Mouse (Mus musculus) limb, embryonic 11.5 days (tissue): ENCODE results near the gene Cdk2ap2. TPM values are rescaled to one million over a fixed set of nuclear protein-coding genes. Genes with fewer than 3 reads are reported as not detected.
A peak's percentile ranks its signal among the peaks of the same experiment; 100 is the strongest.

Experiments used
- ATAC-seq: fragments of 200-750 bp; cut with Nextera tagmentation; 2 replicates; pipeline ENCODE4 v1.8.0; 2017; ENCODE audit warnings: low read depth; ENCODE audit not compliant: insufficient number of reproducible peaks, low FRiP score, low TSS enrichment
- DNase-seq: peaks from one replicate; pipeline ENCODE4 v3.0.0-alpha.2; 2015; ENCODE audit warnings: low spot score
- H3K27ac ChIP-seq: fragments of 300-500 bp; sonication (generic); replicated peaks from 2 replicates; pipeline ENCODE4 v1.5.1; 2014; ENCODE audit warnings: low read depth, mild to moderate bottlenecking, low read length
- H3K27me3 ChIP-seq: fragments of 300-500 bp; sonication (generic); 2 replicates; pipeline ENCODE4 v1.6.1; 2014; ENCODE audit warnings: mild to moderate bottlenecking, low read length, mixed read lengths; ENCODE audit not compliant: control insufficient read depth, insufficient read depth
- H3K36me3 ChIP-seq: fragments of 300-500 bp; sonication (generic); 2 replicates; pipeline ENCODE4 v1.6.1; 2014; ENCODE audit warnings: mild to moderate bottlenecking, low read length, moderate library complexity, mixed read lengths; ENCODE audit not compliant: control insufficient read depth, insufficient read depth
- H3K4me1 ChIP-seq: fragments of 300-500 bp; sonication (generic); 2 replicates; pipeline ENCODE4 v1.6.1; 2014; ENCODE audit warnings: low read length, mixed read lengths; ENCODE audit not compliant: control insufficient read depth, insufficient read depth
- H3K4me2 ChIP-seq: fragments of 300-500 bp; sonication (generic); 2 replicates; pipeline ENCODE4 v1.6.1; 2014; ENCODE audit warnings: low read depth, mild to moderate bottlenecking, moderate library complexity; ENCODE audit not compliant: severe bottlenecking
- H3K4me3 ChIP-seq: fragments of 300-500 bp; sonication (generic); 2 replicates; pipeline ENCODE4 v1.5.1; 2014; ENCODE audit warnings: low read depth, low read length
- H3K9ac ChIP-seq: fragments of 300-500 bp; sonication (generic); 2 replicates; pipeline ENCODE4 v1.6.1; 2014; ENCODE audit warnings: mild to moderate bottlenecking, low read length
- H3K9me3 ChIP-seq: fragments of 300-500 bp; sonication (generic); 2 replicates; pipeline ENCODE4 v1.6.1; 2016; ENCODE audit warnings: low read length; ENCODE audit not compliant: control insufficient read depth
- WGBS: fragments of 180-500 bp; shearing (Covaris S2); extraction: QIAGEN DNeasy Blood & Tissue Kit; methylation state at CpG from one replicate; pipeline ENCODE4 v1.1.7; 2014; 5-methylcytosine and 5-hydroxymethylcytosine counted together
- polyA plus RNA-seq: library from polyadenylated mRNA; unstranded; fragments of >200 nt; fragmentation: Nextera tagmentation; extraction: Ambion mirVana; gene quantifications from 2 replicates; pipeline ENCODE4 v1.2.1, GENCODE M21; 2014

Cdk2ap2 gene
- polyA plus RNA-seq, 1 experiment from 2014 or later = 81.6 TPM

GRCm38 (mm10) chr19:4094348-4094747 lies 2.6 kb upstream of the Cdk2ap2 start:
- DNase-seq = no peak
- Histone ChIP-seq H3K4me1 (peaks cover 11% of the 10 kb centered on the region), H3K36me3 (no peaks in the 10 kb centered on the region), H3K9me3 (no peaks in the 10 kb centered on the region), H3K4me2 (no peak overlapping the region), H3K9ac (no peak overlapping the region), H3K27ac (no peak overlapping the region), H3K27me3 (no peaks in the 10 kb centered on the region; the same call in 1 of the 2 replicates), H3K4me3 (no peak overlapping the region)
- 75% methylated on average over 3 of the region's 3 CpGs for WGBS
- ATAC-seq = no peak

- H3K9me3 ChIP-seq = no peaks in the 10 kb centered on the region
- no peak overlapping the region for H3K4me2 ChIP-seq
- peaks cover 2% of the 10 kb centered on the region; the same call in 1 of the 2 replicates for H3K27me3 ChIP-seq
- DNase-seq (no peak), ATAC-seq (no peak)
- no peaks in the 10 kb centered on the region for H3K36me3 ChIP-seq
- H3K9ac ChIP-seq = no peak overlapping the region
- no peak overlapping the region for H3K27ac ChIP-seq
- H3K4me3 ChIP-seq = no peak overlapping the region
- peaks cover 15% of the 10 kb centered on the region for H3K4me1 ChIP-seq
- WGBS = 78% methylated on average over 5 of the region's 5 CpGs
Observed at GRCm38 (mm10) chr19:4094774-4095303, 2.1 kb upstream of the Cdk2ap2 start.

- Histone ChIP-seq H3K4me1 (peaks cover 23% of the 10 kb centered on the region), H3K36me3 (no peaks in the 10 kb centered on the region), H3K9ac (no peak overlapping the region), H3K27ac (no peak overlapping the region), H3K4me3 (no peak overlapping the region), H3K27me3 (peaks cover 7% of the 10 kb centered on the region), H3K4me2 (no peak overlapping the region), H3K9me3 (no peaks in the 10 kb centered on the region)
- no peak for DNase-seq
- ATAC-seq = no peak
- 70% methylated on average over 3 of the region's 3 CpGs for WGBS
Observed at GRCm38 (mm10) chr19:4095802-4096201, 1.2 kb upstream of the Cdk2ap2 start.

GRCm38 (mm10) chr19:4097441-4097825 lies 451 bp downstream of the Cdk2ap2 start:
- Histone ChIP-seq H3K9ac (peak overlapping the region; percentile 59), H3K4me3 (peak overlapping the region; percentile 55), H3K9me3 (no peaks in the 10 kb centered on the region), H3K4me1 (peaks cover 25% of the 10 kb centered on the region), H3K36me3 (no peaks in the 10 kb centered on the region), H3K4me2 (peak overlapping the region; percentile 51), H3K27ac (peak overlapping the region; percentile 23; the same call in 1 of the 2 replicates), H3K27me3 (peaks cover 22% of the 10 kb centered on the region)
- DNase-seq (peak; percentile 82), ATAC-seq (peak; percentile 40)
- 1% methylated on average over 21 of the region's 21 CpGs for WGBS

DNA sequence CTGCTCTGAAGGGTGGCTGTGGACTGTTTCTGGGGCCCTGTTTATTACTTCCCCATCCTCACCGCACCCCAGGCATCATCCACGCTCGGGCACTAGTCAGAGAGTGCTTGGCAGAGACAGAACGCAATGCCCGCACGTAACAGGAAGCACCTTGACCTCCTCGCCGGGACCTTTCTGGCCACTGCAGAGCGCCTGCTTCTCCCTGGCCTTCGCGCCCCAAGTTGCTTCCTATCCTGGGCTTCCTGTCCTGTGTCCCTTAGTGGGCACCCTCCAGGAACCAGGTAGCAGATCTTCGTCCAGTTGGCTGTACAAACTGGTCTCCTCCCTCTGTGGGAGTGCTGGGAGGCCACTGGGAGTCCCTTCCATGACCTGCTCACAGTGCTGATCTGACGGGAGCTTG lies 1.4 kb downstream of the Cdk2ap2 start:
- Histone ChIP-seq H3K27me3 (peaks cover 22% of the 10 kb centered on the region), H3K9me3 (no peaks in the 10 kb centered on the region), H3K4me1 (peaks cover 25% of the 10 kb centered on the region), H3K36me3 (no peaks in the 10 kb centered on the region), H3K4me2 (peak overlapping the region; percentile 51; the same call in 1 of the 2 replicates), H3K9ac (no peak overlapping the region), H3K4me3 (no peak overlapping the region), H3K27ac (no peak overlapping the region)
- ATAC-seq (no peak), DNase-seq (no peak)
- 92% methylated on average over 13 of the region's 13 CpGs for WGBS

DNA sequence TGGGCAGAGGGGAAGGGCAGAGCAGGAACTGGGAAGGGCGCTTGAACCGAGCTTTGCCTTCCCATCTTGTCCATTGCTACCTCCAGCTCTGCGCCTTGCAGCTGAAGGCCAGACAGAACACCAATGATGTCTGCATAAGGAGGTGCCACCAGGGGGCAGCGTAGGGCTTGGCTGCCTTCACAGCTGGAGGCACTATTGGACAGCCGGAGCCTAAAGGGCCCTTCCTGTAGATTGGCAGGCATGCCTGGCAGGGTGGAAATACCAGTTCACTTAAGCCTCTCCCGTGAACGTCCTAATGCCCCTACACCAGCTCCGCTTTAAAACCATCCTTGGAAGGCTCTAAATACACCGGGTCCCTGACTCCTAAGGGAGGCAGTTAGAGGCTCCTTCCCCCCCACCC lies 2.1 kb downstream of the Cdk2ap2 start:
- ATAC-seq = no peak
- WGBS = 9% methylated on average over 9 of the region's 9 CpGs

DNA sequence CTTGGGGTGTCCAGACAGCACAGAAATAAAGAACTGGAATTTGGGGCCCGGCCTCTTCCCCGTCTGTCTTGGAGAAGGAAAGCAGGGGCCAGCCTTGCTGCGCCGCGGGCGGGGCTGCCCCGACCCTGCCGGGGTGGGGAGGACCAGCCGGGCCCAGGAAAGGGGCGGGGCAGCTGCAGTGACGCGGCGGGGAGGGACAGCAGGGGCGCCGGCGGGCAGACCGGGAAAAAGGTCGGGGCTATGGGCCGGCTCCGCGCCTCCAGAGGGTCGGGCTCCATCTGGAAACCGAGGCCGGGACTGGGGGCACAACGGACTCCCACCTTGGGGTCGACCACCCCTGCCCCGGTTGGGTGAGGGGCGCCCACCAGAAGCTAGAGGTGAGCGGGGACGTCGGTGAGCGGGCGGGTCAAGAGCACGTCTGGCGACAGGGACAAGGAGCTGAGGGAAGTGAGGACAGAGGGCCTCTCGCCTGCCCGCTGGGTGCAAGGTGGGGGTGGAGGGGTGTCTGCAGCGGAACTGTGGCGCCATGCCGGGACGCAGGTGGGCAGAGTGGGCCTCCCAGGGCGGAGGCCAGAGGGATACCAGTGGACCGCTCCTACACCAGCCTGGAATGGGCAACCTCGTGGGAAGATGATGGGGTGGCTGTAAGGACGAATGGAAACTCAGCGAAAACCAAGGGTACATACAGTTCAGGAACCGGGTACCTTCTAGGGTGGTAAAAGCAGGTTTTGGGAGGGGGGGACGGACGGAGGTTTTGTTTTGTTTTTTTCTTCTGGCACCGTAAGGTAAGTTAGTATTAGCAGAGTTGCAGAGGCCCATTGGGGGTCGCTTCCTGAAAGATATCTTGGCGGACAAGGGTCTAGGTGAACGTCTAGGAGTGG lies 3.1 kb downstream of the Cdk2ap2 start, which contains the start of gene Pitpnm1:
Gene Pitpnm1 (plus strand): TSS at position 162 of the 881 bp plus-strand sequence.
- H3K9ac ChIP-seq = peak within 1 kb of the TSS; percentile 17; the same call in 1 of the 2 replicates
- H3K36me3 ChIP-seq = no peaks in the 10 kb centered on the region
- peaks cover 28% of the 10 kb centered on the region for H3K4me1 ChIP-seq
- no peaks in the 10 kb centered on the region for H3K9me3 ChIP-seq
- peaks cover 22% of the 10 kb centered on the region for H3K27me3 ChIP-seq
- H3K4me2 ChIP-seq = peak within 1 kb of the TSS; percentile 95
- H3K27ac ChIP-seq = no peak within 1 kb of the TSS
- ATAC-seq = no peak
- WGBS = under 1% methylated on average over 53 of the region's 53 CpGs
- DNase-seq = peak; percentile 61
- peak within 1 kb of the TSS; percentile 43 for H3K4me3 ChIP-seq

More for the DNA sequence above, 2.1 kb downstream of the Cdk2ap2 start:
- Histone ChIP-seq H3K36me3 (no peaks in the 10 kb centered on the region), H3K4me3 (no peak overlapping the region), H3K9me3 (no peaks in the 10 kb centered on the region), H3K9ac (no peak overlapping the region), H3K4me2 (no peak overlapping the region), H3K27ac (no peak overlapping the region), H3K27me3 (peaks cover 22% of the 10 kb centered on the region), H3K4me1 (peaks cover 25% of the 10 kb centered on the region)
- DNase-seq = peak; percentile 93

DNA sequence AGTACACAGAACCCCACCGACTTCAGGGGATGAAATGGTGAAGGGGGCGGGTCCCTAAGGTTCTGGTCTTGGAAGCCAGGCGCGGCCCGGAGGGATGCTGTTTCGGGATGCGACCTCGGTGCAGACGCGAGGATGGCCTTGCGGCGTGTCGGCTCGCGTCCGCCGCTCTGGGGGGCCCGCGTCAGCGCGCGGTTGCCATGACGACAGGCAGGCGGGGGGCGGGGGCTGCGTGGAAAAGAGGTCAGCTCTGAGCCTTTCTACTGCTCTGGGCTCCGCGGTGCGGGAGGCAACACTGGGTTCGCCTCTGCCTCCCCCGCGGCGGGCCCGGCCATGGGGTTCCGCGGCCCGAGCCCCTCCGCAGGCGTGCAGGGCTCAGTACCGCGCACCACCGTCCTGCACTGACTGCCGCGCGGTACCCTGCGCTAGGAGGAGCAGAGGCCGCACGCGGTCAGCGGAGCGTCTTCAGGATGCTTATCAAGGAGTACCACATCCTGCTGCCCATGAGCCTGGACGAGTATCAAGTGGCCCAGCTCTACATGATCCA lies 3.8 kb downstream of the Cdk2ap2 start:
- H3K36me3 ChIP-seq = no peaks in the 10 kb centered on the region
- H3K9ac ChIP-seq = peak overlapping the region; percentile 17; the same call in 1 of the 2 replicates
- DNase-seq (no peak), ATAC-seq (no peak)
- no peak overlapping the region for H3K27ac ChIP-seq
- under 1% methylated on average over 52 of the region's 52 CpGs for WGBS
- no peaks in the 10 kb centered on the region for H3K9me3 ChIP-seq
- H3K4me2 ChIP-seq = peak overlapping the region; percentile 95
- H3K4me3 ChIP-seq = peak overlapping the region; percentile 43
- H3K27me3 ChIP-seq = peaks cover 22% of the 10 kb centered on the region
- H3K4me1 ChIP-seq = peaks cover 28% of the 10 kb centered on the region
